Mouse (Mus musculus): ENCODE results near the gene Cry1. TPM values are rescaled to one million over a fixed set of nuclear protein-coding genes. Genes with fewer than 3 reads are reported as not detected.

The Cry1 gene
- polyA plus RNA-seq, 1 experiment from 2014 or later = 28.1 TPM

GRCm38 (mm10) chr10:85165306-85165705, 19.6 kb downstream of the Cry1 start:
- H3K4me1 ChIP-seq (replicated peaks; ENCODE audit: insufficient read depth, low read length) = no peaks in the 10 kb centered on the region; the same call in 1 of the 2 replicates
- no peak overlapping the region for H3K9ac ChIP-seq (ENCODE audit: low read depth, low read length)
- no peak overlapping the region for H3K4me2 ChIP-seq (ENCODE audit: low read length)
- 89% methylated on average over 5 of the region's 5 CpGs for WGBS
- no peaks in the 10 kb centered on the region for H3K9me3 ChIP-seq (replicated peaks; ENCODE audit: low read length)
- DNase-seq (ENCODE audit: low spot score) (no peak), ATAC-seq (replicated peaks; ENCODE audit: low FRiP score, low read depth) (no peak)
- H3K27me3 ChIP-seq (ENCODE audit: insufficient read depth, low read length) = no peaks in the 10 kb centered on the region
- TF ChIP-seq CTCF (IDR thresholded peaks at IDR 0.05; ENCODE audit: low read depth) = no peak
- no peaks in the 10 kb centered on the region for H3K36me3 ChIP-seq (ENCODE audit: insufficient read depth, low read length)
- H3K4me3 ChIP-seq (replicated peaks; ENCODE audit: low read depth, low read length) = no peak overlapping the region
- H3K27ac ChIP-seq = no peak overlapping the region

GRCm38 (mm10) chr10:85164791-85165190, 20.1 kb downstream of the Cry1 start:
- no peak for TF ChIP-seq CTCF (IDR thresholded peaks at IDR 0.05; ENCODE audit: low read depth)
- no peaks in the 10 kb centered on the region; the same call in 1 of the 2 replicates for H3K4me1 ChIP-seq (replicated peaks; ENCODE audit: insufficient read depth, low read length)
- H3K27me3 ChIP-seq (ENCODE audit: insufficient read depth, low read length) = no peaks in the 10 kb centered on the region
- 94% methylated on average over 13 of the region's 13 CpGs for WGBS
- DNase-seq (ENCODE audit: low spot score) (no peak), ATAC-seq (replicated peaks; ENCODE audit: low FRiP score, low read depth) (no peak)
- no peak overlapping the region for H3K4me3 ChIP-seq (replicated peaks; ENCODE audit: low read depth, low read length)
- H3K27ac ChIP-seq = no peak overlapping the region
- H3K4me2 ChIP-seq (ENCODE audit: low read length) = no peak overlapping the region
- H3K9me3 ChIP-seq (replicated peaks; ENCODE audit: low read length) = no peaks in the 10 kb centered on the region
- H3K36me3 ChIP-seq (ENCODE audit: insufficient read depth, low read length) = no peaks in the 10 kb centered on the region
- H3K9ac ChIP-seq (ENCODE audit: low read depth, low read length) = no peak overlapping the region

- Histone ChIP-seq H3K4me3 (replicated peaks; ENCODE audit: low read depth, low read length) (no peak overlapping the region), H3K27me3 (ENCODE audit: insufficient read depth, low read length) (no peaks in the 10 kb centered on the region), H3K36me3 (ENCODE audit: insufficient read depth, low read length) (no peaks in the 10 kb centered on the region), H3K4me2 (ENCODE audit: low read length) (no peak overlapping the region), H3K9ac (ENCODE audit: low read depth, low read length) (no peak overlapping the region), H3K27ac (no peak overlapping the region), H3K4me1 (replicated peaks; ENCODE audit: insufficient read depth, low read length) (no peaks in the 10 kb centered on the region; the same call in 1 of the 2 replicates), H3K9me3 (replicated peaks; ENCODE audit: low read length) (no peaks in the 10 kb centered on the region)
- WGBS = 75% methylated on average over 5 of the region's 5 CpGs
- no peak for TF ChIP-seq CTCF (IDR thresholded peaks at IDR 0.05; ENCODE audit: low read depth)
- DNase-seq (ENCODE audit: low spot score) (peak; percentile 57), ATAC-seq (replicated peaks; ENCODE audit: low FRiP score, low read depth) (no peak; the same call in 1 of the 2 replicates)
These were observed 23.0 kb downstream of the Cry1 start for GRCm38 (mm10) chr10:85161745-85162351.

GRCm38 (mm10) chr10:85159989-85160619, 24.8 kb downstream of the Cry1 start:
- H3K4me2 ChIP-seq (ENCODE audit: low read length) = no peak overlapping the region
- no peaks in the 10 kb centered on the region; the same call in 1 of the 2 replicates for H3K4me1 ChIP-seq (replicated peaks; ENCODE audit: insufficient read depth, low read length)
- H3K9ac ChIP-seq (ENCODE audit: low read depth, low read length) = no peak overlapping the region
- H3K4me3 ChIP-seq (replicated peaks; ENCODE audit: low read depth, low read length) = no peak overlapping the region
- WGBS = 60% methylated on average over 1 of the region's 1 CpGs
- no peaks in the 10 kb centered on the region for H3K27me3 ChIP-seq (ENCODE audit: insufficient read depth, low read length)
- DNase-seq (ENCODE audit: low spot score) (no peak), ATAC-seq (replicated peaks; ENCODE audit: low FRiP score, low read depth) (no peak)
- no peak overlapping the region for H3K27ac ChIP-seq
- H3K9me3 ChIP-seq (replicated peaks; ENCODE audit: low read length) = no peaks in the 10 kb centered on the region
- no peaks in the 10 kb centered on the region for H3K36me3 ChIP-seq (ENCODE audit: insufficient read depth, low read length)
- TF ChIP-seq CTCF (IDR thresholded peaks at IDR 0.05; ENCODE audit: low read depth) = no peak

- no peaks in the 10 kb centered on the region for H3K27me3 ChIP-seq (ENCODE audit: insufficient read depth, low read length)
- H3K4me1 ChIP-seq (replicated peaks; ENCODE audit: insufficient read depth, low read length) = no peaks in the 10 kb centered on the region; the same call in 1 of the 2 replicates
- no peaks in the 10 kb centered on the region for H3K36me3 ChIP-seq (ENCODE audit: insufficient read depth, low read length)
- H3K4me2 ChIP-seq (ENCODE audit: low read length) = no peak overlapping the region
- DNase-seq (ENCODE audit: low spot score) (no peak), ATAC-seq (replicated peaks; ENCODE audit: low FRiP score, low read depth) (no peak)
- H3K9ac ChIP-seq (ENCODE audit: low read depth, low read length) = no peak overlapping the region
- H3K27ac ChIP-seq = no peak overlapping the region
- H3K4me3 ChIP-seq (replicated peaks; ENCODE audit: low read depth, low read length) = no peak overlapping the region
- H3K9me3 ChIP-seq (replicated peaks; ENCODE audit: low read length) = no peaks in the 10 kb centered on the region
- WGBS = 90% methylated on average over 7 of the region's 7 CpGs
- TF ChIP-seq CTCF (IDR thresholded peaks at IDR 0.05; ENCODE audit: low read depth) = no peak
These were observed 27.4 kb downstream of the Cry1 start for GRCm38 (mm10) chr10:85157451-85157850.

GRCm38 (mm10) chr10:85154195-85154594, 30.7 kb downstream of the Cry1 start:
- 11% methylated on average over 2 of the region's 2 CpGs for WGBS
- no peak for ATAC-seq (replicated peaks; ENCODE audit: low FRiP score, low read depth)

More at GRCm38 (mm10) chr10:85154195-85154594, 30.7 kb downstream of the Cry1 start:
- H3K4me1 ChIP-seq (replicated peaks; ENCODE audit: insufficient read depth, low read length) = no peaks in the 10 kb centered on the region
- H3K27me3 ChIP-seq (ENCODE audit: insufficient read depth, low read length) = no peaks in the 10 kb centered on the region
- H3K36me3 ChIP-seq (ENCODE audit: insufficient read depth, low read length) = peaks cover 3% of the 10 kb centered on the region; the same call in 1 of the 2 replicates
- H3K4me3 ChIP-seq (replicated peaks; ENCODE audit: low read depth, low read length) = no peak overlapping the region
- no peak overlapping the region for H3K9ac ChIP-seq (ENCODE audit: low read depth, low read length)
- TF ChIP-seq CTCF (IDR thresholded peaks at IDR 0.05; ENCODE audit: low read depth) = peak; percentile 89
- no peaks in the 10 kb centered on the region for H3K9me3 ChIP-seq (replicated peaks; ENCODE audit: low read length)
- H3K4me2 ChIP-seq (ENCODE audit: low read length) = no peak overlapping the region
- DNase-seq (ENCODE audit: low spot score) = peak; percentile 69
- H3K27ac ChIP-seq = no peak overlapping the region

All from kidney, postnatal 0 days (tissue).